Mouse (Mus musculus): ENCODE data around the gene Zim1. TPM values are rescaled to one million over a fixed set of nuclear protein-coding genes. Genes with fewer than 3 reads are reported as not detected.

The Zim1 gene
- 27.2 and 29.3 TPM in 2 replicates for polyA plus RNA-seq (2012; rRNA removed)

GRCm38 (mm10) chr7:6696241-6697045 lies at the start of gene Zim1:
Zim1 (minus strand) TSS chr7:6696450.

DNA sequence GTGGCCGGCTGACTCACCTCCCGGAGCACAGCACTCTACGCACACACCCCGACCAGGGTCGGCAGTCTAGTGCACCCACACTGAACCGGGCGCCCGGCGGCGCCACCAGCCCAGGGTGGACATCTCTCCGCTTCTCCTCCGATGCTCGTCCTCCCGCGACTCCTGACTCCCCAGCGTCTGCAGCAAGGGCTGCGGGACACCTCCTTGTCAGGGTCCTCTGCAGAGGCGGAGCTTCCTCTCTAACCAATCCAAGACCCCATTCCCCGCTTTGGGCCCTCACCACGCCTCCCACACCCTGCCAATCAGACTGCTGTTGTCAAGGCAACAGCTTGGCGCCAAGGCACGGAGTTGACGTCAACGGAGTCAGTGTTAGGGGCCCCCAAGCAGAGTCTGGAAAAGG lies 34.0 kb upstream of the Zim1 start, which contains the start of the genes Peg3 and Usp29:
TSS of gene Peg3 (minus strand) at position 191 of the 400 bp plus-strand sequence.
TSS of gene Usp29 (plus strand) at position 338 of the 400 bp plus-strand sequence.

Other genes with a start within 250 kb of the Zim1 start
- 0.04 TPM in 1 of 2 replicates, not detected in the other for gene Olfr1336, start 240.3 kb downstream of the Zim1 start, polyA plus RNA-seq (2012; rRNA removed)
- gene Olfr1346, start 229.3 kb downstream of the Zim1 start, polyA plus RNA-seq (2012; rRNA removed): not detected in 2 replicates
- 0.01 TPM in 1 of 2 replicates, not detected in the other for gene Olfr5, start 209.5 kb downstream of the Zim1 start, polyA plus RNA-seq (2012; rRNA removed)
- not detected in 2 replicates for gene Olfr1347, start 196.7 kb downstream of the Zim1 start, polyA plus RNA-seq (2012; rRNA removed)
- gene Olfr1348, start 187.7 kb downstream of the Zim1 start, polyA plus RNA-seq (2012; rRNA removed): not detected in 2 replicates
- gene Olfr1349, start 173.5 kb downstream of the Zim1 start, polyA plus RNA-seq (2012; rRNA removed): 0.01 TPM in 1 of 2 replicates, not detected in the other
- gene Olfr1350, start 131.6 kb downstream of the Zim1 start, polyA plus RNA-seq (2012; rRNA removed): not detected in 2 replicates
- 65.1 and 74.3 TPM in 2 replicates for gene Peg3, start 34.0 kb upstream of the Zim1 start, polyA plus RNA-seq (2012; rRNA removed)
- 24.5 and 26.1 TPM in 2 replicates for gene Usp29, start 34.1 kb upstream of the Zim1 start, polyA plus RNA-seq (2012; rRNA removed)

Data from central nervous system, embryonic 18 days (tissue).